Mouse (Mus musculus) monocyte, adult 5-6 weeks (primary cell): Measurements from ENCODE around the gene Cdc42ep1. TPM values are rescaled to one million over a fixed set of nuclear protein-coding genes. Genes with fewer than 3 reads are reported as not detected.

ENCODE experiments used
- ATAC-seq: fragments of 153-309, 156-312 bp; replicated peaks from 2 replicates; pipeline ENCODE4 v1.8.0; 2017; ENCODE audit warnings: mild to moderate bottlenecking; ENCODE audit not compliant: low TSS enrichment, insufficient number of reproducible peaks, severe bottlenecking, poor library complexity, low FRiP score
- total RNA-seq: library from RNA; stranded (forward); fragments of 200-1000, 200-491, 200-594 nt; gene quantifications from 3 replicates; pipeline ENCODE4 v1.2.3, GENCODE M21; 2017

The Cdc42ep1 gene
- total RNA-seq, 1 experiment from 2014 or later, result 0.29 TPM

DNA sequence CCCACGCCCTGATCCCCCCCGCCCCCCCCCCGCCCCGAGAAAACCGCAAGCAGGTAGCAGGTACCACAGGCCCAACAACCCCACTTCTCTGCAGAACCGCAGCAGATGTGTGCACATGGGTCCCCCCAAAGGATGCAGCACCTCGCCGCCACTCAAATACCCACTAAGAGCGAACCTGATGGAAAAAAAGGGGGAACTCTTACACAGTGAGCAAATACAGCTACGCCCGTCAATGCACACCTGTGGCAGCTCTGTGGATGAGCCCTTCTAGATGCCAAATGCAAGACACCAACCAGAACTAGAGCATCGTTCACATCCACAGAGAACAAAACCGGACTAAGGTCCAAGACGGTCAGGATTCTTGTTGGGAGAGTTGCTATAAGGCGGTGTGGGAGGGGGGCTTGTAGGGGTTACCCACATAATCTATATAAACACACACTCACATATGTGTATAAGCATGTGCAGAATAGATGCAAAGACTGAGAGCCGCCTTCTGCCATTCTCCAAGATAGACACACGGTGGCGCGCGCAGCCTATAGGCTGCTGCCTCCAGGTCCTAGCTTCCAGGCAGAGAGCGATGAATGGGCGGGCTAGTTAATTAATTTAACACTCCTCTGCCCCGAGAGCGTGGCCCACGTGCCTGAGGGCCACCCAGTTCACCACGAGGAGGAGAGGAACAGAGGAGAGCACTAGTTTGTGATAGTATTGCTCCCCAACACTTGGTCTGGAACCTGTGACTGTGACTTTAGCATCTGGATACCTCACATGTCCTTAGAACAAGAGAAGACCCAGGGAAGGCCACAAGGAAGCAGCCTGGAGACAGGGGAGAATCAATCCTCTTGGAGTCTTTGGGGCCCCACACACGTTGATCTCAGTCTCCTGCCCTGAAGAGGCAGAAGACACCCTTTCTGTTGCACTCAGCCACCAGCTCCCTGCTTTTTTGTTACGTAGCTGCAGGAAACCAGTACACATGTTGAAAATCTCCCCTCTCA is 15.9 kb upstream of the Cdc42ep1 start:
- peak; percentile 88 for ATAC-seq

DNA sequence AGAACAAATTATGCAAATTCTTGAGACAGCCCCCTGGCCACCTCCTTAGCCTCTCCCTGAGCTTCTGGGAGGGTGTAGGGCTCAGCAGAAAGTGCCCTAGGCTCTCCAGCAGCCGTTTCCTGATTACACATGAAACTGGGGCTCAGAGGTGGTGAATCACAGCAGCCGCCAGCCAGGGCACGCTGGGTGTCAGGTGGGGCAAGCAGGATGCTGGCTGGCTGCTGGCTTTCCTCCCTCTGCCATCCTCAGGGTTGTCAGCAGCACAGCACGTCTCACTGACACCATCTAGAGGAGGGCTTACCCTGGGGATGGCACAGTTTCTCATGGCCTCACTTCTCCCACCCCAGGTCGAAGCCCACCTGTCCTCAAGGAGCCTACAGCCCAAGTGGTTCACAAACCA is 14.1 kb upstream of the Cdc42ep1 start:
- ATAC-seq, result no peak

DNA sequence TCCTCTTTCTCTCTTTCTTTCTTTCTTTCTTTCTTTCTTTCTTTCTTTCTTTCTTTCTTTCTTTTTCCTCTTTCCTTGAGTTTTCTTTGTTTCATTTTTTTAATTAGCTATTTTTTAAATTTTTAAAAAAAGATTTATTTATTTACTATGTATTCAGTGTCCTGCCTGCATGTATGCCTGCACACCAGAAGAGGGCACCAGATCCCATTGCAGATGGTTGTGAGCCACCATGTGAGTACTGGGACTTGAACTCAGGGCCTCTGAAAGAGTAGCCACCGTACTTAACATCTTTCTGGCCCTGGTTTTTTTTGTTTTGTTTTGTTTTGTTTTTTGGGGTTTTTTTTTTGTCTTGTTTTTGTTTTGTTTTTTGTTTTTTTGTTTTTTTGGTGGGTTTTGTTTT is 12.8 kb upstream of the Cdc42ep1 start:
- no peak for ATAC-seq

DNA sequence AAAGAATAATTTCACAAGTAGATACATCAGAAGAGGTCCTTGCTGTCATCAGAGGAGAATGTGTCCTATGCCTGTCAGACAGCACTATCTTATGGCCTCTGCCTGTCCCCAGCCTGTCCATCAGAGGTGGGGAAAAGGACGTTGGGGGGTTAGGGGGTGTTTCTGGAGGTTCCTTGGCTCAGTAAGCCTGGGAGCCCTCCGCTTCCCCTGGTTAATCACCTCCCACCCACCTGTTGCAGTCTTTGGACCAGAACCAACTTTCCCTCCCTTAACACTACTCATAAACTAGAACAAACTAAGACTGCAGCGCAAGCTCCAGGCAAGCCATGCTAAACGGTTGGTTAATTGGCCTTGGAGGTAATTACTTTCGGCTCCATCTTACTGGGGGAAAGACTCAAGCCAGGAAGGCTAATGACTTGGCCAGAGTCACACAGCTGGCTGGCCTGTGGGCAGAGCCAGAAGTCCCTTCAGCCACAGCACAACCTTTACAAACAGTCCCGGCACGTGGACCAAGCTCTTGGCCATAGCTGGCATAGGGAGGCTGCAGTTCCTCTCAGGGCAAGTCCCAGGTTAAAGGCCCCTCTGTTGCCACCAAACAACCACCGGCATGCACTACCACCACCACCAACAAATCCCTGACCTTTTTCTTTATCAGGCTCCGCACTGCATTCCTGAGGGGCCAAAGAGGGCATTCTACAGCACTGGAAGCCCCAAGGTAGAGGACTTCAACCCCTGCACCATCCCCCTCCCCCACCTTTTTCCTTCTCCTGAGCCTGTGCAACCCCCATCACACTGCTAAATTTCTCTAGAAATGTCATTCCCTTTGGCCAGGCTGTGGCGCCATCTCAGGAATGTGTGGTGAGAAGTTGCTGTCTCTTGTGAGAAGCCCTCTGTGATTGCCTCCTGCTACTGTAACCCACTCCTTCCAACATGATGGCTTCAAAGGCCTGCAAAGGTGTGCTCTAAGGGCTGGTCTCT is 11.4 kb upstream of the Cdc42ep1 start:
- ATAC-seq, result no peak

DNA sequence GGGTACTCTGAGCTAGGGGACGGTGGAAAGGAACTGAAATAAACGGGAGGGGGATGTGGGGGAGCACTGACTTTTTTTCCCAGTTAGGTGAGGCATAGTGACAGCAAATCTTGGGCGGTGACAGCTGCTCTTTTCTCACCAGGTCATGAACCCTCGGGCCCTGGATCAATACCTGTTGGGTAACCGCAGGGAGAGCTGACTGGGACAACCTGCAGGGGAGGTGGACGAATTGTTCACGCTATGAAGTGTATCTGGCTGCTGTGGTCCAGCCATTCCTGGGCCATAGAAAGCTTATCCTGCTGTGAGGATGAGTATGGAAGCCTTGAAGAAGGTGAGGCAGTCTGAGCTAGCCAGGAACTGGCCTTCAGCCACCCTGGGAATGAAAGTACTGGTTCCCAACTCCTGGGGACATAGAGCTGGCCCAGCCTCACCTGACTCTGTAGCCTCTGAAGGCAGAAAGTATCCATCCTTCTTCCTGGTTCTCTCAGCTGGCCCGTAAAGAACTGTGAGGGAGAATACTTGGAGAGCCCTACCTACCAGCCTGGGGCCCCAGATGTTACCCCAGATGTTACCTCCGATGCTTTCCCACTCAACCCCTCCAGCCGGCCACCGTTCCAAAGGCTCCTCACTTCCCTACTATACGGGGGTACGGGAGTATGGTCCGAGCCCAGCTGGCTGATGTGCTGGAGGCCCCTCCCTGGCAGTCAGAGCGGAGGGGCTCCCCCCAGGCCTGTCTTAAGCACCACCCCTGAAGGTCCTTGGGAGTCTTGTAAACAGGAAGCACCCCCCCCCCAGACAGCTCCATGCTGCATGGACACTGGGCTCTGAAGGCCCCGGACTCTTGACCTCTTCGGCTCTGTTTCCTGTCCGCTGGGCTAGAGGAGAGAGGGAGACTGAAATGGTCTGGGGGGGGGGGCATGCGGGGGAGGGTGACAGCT is 10.4 kb upstream of the Cdc42ep1 start:
- ATAC-seq, result no peak

DNA sequence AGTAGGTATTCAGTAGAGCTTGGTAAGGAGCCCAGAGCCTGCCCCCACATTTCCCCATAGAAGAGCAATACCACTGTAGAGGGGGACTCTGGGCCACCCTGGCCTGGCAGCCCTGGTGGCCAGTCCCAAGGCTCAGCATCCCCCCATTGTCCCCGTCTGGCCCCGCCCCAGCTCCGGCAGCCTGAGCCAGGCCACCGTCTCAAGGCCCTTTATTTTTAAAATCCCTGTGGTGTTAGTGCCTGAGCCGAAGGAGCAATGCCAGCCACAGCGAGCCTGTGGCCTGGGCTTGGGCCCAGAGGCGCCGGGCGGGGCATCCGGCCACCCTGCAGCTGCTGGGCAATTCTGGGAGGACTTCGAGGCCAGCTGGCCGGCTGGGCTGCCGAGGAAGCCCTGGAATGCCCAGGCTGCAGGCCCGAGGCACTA is 9.7 kb upstream of the Cdc42ep1 start:
- no peak for ATAC-seq

DNA sequence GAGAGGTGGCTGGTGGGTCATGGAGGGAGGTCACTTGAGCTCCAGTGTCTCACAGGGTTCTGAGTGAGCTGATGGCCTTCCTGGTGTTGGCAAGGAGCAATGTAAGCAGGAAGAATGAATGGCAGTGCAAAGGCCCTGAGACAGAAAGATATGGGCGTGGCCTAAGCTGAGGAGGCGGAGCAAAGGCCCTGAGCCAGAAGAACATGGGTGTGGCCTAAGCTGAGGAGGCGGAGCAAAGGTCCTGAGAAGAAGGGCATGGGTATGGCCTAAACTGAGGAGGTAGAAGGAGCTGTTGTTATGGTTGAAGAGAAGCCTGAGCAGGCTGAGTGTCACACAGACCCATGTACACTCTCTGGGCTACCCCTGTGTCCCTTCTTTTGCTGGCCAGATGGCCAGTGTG is 8.8 kb upstream of the Cdc42ep1 start:
- peak; percentile 10; the same call in 1 of the 2 replicates for ATAC-seq

DNA sequence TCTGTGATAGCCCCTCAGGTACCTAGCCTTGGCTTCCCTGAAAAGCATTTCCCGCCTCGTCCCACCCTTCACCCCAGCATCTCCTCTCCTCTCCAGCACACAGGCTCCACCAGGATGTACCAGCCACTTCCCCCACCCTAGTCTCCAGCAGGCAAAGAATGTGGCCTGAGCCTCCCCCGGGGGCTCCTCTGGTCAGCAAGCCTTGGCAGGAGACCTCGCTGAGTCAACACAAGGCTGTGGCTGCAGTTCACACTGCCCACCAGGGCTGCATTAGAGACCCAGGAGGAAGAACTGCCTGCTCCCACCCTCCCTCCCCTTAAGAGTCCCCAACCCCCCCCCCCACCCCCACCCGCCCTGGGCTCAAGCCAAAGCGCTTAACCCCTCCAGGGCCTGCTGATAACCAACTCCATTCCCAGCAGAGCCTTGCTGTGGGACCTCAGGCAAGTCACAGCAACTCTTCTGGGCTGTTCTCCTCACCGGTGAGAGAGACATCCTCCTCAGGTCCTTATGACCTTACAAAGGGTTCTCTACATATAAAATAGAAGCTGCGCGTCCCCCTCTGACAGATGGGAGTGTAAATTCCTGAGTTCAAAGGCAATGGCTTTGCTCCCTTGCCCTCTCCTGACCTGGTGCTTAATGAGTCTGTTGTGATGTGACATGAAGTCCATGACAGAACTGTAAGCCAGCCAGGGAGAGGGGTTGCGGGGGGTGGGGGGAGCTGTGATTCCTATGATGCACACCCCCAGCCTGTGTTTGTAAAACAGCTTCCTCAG is 8.0 kb upstream of the Cdc42ep1 start:
- no peak for ATAC-seq

DNA sequence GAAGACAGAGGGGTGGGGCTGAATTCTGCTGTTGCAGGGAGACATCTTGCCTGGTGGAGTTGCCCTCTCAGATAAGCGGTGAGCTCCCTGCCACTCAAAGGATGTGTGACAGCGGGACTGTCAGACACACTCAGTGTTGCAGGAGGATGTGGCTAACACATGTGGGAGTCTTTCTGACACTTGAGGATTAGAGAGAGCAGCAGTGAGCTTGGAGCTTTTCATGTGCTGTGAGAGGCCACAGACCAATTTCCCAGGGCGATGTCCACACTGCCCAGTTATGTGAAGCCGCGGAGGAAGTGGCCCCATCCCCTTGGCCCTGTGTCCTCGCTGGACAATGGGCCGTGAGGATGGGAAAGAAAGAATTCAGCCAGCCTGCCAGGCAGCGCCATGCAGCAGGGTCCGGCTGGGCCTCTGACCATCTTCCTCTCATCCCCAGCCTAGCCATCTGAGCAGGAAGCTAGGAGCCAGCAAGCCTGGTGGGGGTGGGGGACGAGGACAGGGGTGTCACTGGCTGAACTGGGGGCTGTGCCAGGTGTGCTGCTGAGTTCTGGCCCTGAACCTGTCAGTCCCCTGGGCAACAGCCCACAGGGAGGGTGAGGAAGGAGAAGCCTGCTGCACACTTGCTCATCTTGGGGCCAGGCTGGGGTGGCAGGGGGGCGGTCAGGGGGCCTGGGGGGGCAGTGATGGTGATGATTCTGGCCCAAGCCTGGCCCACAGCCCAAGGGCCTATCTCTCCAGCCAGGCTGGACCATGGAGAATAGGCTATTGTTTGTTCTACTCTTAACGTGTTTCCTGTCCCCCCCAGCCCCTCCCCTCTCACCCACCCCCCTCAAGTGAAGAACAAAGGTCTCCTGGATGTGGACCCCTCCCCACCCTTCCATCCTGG is 7.0 kb upstream of the Cdc42ep1 start:
- ATAC-seq, result peak; percentile 40; the same call in 1 of the 2 replicates

DNA sequence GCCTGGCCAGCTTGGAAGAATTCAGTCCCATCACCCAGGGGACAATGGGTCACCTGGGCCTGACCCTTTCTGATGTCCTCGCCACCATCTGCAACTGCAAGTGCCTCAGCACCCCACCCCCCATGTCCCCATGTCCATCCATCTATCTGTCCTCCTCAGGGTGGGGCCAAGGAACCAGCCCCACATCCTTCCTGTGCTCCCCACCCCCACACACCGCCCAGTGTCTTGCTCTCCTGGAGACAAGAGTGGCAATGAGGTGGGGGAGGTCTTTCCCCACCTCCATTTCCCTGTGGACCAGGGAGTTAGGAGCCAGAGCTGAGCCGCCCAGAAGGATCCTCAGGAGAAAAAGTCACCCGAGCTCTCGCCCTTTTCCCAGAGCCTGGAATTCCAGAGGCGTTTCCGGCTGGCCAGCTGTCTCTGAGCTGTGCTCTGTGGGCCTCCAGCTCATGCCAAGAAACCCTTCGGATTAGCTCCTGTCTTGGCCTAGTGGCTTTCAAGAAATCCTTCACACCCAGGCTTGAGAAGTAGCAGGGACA is 6.3 kb upstream of the Cdc42ep1 start:
- ATAC-seq, result no peak

DNA sequence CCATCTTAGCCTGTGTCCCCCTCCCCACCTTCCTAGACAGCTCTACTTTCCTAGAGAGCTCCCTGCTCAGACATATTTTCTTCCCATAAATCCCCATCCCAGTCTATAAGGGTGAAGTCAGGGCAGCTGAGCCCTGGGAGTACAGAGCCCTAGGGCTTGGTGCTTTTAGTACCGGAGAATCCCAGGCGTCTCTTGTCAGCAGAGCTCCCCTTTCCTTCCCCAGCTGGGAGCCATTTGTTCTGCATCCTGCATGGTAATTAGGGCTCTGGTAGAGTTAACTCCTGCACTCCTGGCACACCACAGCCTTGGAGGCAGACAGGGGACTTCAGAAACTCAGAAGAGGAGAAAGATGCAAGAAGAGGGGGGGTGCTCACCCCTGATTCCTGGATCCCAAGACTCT is 2.7 kb upstream of the Cdc42ep1 start:
- ATAC-seq, result no peak

DNA sequence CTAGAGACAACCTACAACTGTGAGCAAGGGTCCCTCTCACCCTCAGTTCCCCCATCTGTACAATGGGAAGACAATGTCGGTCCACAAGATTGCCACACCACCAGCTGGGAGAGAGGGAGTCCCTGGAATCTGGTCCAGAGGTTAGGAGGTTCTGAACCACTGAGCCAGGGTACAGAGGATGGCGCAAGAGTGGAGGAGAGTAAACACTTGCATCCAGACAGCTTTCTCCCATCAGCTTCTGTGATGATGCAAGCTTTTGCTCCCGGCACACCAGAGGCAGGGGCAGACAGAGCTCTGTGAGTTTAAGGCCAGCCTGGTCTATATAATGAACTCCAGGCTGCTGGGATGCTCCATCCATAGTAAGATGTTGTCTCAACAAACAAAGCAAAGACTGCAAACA is 2.2 kb upstream of the Cdc42ep1 start:
- ATAC-seq, result no peak

DNA sequence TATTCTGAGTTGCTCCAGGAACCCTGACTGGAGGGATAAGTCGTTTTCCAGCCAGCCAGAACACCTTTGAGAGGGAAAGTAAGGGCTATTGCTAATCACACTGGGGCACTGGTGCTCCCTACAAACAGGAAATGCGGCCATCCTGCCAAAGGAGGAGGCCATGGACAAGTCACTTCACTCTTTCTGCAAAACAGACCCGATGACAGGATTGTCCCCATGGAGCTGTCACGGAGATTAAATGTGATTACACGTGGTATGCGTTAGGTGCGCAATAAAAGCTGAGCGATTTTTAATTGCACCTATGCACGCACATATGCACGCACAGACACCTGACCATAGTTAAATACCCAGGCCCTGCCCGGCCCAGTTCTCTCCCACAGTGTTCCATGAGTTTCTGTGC is 1.7 kb upstream of the Cdc42ep1 start:
- no peak for ATAC-seq

DNA sequence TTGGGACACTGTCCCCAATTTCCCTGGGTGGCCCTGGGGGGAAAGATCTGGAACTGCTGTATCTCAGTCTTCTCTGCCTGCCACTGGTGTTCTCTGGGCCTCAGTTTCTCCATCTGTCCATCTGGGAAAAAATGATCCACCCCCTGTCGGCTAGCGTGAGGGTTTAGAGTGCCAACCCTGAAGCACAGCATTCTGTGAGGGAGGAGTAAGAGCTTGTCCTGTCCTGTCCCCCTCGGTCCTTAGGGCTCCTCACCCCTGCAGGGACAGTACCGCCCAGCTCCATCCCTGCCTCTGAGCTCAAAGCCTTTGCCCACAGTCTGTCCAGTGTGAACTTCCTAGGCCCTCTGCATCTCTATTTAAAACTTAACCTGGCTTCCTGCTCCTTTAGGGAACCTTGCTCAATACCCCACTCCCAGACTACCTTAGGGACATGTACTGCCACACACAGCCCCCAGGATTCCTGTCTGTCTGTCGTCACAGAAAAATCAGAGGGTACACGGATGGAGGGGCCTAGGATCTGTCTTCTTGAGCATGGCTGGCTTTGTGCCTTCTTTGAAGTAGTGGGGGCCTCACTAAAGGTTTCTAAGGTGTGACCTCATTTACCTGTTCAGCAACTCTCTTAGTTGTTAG is 1.1 kb upstream of the Cdc42ep1 start:
- ATAC-seq, result no peak

DNA sequence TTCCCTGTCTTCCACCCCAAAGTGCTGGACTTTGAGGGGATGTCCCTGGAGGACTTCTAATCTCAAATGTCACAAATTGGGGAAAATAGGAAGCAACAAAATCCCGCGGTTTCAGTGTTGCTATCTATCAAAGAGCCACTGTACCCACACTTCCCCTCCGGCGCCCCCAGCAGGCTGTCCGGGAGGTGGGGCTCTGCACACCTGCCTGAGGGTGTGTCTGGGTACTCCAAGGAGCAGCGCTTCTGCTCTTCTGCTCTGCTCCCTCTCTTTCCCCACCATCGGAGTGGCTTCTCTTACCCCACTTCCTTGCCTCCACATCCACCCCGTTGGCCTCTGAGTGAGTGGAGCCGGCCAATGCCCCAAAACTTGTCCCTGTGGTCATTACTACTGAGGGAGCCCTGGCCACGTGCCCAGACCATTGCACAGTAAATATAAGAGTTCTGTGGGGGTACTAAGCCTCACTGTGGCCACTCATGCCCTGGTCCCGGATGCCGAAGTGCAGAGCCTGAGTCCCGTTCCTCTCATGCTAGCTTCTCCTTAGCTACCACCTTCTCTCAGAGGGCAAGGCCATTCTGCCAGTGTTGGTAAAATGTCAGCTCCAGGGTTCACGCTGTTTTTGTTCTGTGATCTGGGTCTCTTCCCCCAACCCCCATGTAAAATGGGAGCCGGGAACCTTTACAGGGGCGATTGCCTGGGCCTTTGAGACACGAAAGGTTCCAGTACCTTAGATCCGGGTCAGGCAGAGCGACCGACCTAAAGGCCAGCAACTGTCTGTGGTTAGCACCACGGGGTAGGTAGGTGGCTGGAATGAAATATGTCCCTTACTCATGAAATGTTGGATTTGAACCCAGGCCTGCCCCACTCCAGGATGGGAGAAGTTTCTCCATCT is 1.4 kb downstream of the Cdc42ep1 start:
- ATAC-seq, result no peak
